Mouse (Mus musculus) testis, postnatal 10 days (tissue): Measurements from ENCODE around the gene Tbc1d10c.

ENCODE experiments used
- DNase-seq: peaks from one replicate; pipeline ENCODE4 v3.0.0; 2021; ENCODE audit warnings: low spot score

Tbc1d10c gene

DNA sequence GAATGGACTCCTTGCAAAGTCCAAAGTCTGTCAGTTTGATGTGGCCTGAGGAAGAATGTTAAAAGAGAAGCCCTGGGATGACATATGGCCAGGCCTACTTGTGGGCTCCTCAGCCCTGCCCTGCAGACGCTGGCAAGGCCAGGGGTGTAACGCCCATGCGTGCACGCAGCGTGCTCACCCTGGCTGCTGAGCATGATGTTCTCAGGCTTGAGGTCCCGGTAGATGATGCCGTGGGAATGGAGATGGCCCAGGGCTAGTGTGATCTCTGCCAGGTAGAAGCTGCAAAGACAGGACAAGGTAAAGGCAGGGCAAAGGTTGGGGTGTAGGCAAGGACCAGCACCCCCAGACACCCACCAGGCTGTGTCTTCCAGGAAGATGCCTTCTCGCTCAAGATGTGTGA, 32.0 kb downstream of the Tbc1d10c start:
- DNase-seq: no peak

DNA sequence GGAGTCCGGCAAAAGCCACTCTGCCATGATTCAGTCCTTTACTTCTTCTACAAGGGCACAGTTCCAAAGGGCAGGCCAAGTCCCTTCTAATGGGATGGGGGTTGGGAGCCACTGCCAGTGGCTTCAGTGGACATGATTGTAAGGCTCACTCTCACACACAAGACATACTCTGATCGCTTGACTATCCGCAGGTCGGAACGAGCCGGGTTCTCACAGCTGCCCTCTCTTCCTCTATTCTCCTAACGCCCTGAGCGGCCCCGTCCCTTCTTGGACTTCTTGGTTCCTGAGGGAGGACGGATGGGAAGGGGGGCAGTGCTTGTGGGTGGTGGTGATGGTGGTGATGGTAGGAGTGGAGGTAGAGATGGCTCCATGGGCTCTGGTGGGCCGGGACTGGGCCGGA, 34.3 kb downstream of the Tbc1d10c start:
- no peak for DNase-seq

DNA sequence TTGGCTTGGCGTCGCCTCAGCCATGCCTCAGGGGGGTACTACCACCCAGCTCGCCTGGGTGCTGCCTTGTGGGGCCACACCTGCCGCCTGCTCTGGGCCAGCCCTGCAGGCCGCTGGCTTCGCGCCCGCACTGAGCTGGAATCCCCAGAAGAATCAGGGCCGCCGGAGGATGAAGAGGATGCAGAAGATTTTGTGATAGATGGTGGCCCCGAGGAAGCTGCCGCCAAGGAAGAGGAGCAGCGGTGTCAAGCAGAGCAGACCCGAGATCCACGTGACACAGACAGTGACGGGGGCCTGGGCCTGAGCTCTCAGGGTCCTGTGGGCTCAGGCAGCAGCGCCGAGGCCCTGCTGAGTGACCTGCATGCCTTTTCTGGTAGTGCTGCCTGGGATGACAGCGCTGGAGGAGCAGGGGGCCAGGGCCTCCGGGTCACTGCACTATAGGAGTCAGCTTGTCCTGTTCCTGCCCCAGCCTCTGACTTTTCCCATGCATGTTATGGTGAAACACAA, 35.0 kb downstream of the Tbc1d10c start:
- DNase-seq: no peak

DNA sequence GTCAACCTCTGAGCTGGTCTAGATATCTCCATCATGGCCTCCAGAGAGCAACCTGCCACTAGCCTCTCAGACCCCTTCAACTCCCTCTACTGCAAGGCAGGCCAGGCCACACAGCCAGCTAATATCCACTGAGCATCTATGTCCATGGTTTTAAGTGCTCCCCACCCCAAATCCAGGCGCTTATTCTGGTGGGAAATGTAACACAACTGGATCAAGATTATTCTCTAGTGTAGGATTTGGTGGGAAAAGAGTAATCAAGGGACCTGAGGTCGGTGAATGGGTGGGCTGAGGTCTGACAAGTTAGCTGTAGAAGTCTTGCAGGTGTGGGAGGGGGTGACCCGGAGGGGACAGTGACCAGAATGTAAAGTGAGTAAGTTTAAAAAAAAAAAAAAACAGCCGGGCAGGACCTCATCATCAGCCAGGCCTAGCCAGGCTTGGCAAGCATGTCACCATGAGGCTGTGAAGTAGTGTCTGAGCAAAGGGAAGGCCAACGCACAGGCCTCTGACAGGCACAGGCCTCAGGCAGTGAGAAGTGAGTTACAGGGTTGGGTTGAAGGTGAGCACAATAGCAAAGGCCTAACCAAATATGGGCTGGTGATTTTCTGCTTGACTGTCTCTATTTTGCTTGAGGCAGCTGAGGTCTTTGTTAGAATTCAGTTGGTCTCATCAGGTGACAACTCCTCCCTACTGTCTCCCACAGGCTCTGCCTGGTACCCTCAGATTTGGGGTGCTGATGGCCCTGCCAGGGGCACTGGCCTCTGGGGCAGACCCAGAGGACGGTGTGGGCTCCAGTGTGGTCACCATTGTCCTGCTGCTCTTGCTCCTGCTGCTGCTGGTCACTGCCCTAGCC, 35.6 kb downstream of the Tbc1d10c start:
- no peak for DNase-seq

DNA sequence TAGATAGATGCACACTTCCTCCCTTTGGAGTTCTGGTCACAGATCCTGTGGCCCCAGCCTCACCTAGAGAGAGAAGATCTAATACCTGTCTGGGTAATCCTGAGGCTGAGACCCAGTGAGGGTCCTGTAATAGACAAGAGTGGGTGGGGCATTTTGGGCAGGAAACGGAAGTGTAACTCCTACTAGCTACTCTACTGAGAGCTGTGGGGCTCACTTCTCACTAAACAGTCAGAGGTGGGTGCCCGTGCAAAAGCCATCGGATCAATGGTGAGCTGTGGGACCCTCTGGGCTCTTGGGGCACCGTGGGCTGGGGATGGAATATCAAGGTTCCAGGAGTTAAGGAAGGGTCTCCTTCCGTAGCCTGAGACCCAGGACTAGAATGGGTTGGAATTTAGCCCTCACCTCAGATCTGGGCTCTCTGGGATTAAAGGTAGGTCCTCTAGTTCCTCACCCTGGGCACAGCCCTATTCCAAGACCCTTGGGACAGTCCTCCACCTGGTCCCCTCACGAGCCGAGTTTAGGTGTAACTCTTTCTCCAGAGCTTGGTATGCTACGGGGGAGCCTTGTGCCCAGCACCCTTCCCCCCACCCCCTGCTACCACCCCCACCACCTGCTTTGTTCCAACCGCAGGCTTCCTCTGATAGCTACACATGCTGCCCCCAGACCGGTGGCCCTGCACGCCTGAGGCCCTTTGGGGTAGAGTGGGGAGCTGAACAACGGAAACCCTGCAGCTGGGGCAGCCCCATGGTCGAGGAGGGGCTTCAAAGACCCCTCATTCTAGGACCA, 36.5 kb downstream of the Tbc1d10c start:
- no peak for DNase-seq

DNA sequence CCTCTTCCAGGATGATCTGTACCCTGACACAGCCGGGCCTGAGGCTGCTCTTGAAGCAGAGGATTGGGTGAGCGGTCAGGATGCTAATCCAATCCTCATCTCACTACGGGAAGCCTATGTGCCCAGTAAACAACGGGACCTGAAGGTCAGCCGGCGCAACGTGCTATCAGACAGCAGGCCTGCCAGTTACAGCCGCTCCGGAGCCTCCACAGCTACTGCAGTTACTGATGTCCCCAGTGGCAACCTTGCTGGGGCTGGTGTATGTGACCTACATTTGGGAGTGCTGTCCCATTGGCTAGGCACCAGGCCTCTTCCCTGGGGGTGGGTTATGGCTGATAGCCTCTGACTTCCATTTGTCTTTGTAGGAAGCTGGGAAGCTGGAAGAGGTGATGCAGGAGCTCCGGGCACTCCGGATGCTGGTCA, 37.8 kb downstream of the Tbc1d10c start, which contains the start of gene Ptprcap:
Gene Ptprcap (plus strand): TSS at position 373 of the 423 bp plus-strand sequence.
- no peak for DNase-seq

DNA sequence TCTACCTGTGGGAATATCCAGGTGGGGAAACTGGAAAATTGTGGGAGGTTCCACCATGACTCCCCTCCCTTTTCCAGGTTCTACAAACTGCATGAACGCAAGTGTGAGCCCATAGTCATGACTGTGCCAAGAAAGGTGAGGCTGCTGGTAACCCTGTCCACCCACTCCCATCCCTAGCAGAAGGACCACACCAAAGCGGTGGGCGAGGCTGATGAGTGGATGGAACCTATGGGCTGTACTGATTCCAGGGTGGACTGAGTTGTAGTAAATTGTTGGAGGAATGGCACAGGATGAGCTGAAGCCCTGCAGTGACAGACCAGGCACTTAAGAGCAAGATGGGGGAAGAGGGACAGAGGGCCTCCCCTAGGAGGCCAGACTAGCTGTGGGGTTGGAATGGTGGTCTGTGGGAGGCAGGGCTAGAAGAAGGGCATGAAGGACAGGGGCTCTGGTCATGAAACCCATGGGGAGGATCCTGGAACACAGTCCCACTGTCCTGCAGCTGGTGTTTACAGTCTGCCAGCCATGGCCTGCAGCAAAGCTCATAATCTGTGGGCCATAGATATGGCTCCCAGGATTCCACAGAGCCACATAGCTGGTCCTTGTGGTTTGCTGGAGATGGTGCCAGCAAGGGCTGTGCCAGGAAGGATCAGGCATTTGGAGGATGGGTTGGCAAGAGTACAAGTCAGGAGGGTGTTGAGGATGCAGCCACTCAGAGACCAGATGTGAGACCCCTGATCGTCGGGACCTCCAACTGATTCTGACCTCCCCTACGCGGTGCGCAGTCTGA, 38.4 kb downstream of the Tbc1d10c start:
- no peak for DNase-seq

DNA sequence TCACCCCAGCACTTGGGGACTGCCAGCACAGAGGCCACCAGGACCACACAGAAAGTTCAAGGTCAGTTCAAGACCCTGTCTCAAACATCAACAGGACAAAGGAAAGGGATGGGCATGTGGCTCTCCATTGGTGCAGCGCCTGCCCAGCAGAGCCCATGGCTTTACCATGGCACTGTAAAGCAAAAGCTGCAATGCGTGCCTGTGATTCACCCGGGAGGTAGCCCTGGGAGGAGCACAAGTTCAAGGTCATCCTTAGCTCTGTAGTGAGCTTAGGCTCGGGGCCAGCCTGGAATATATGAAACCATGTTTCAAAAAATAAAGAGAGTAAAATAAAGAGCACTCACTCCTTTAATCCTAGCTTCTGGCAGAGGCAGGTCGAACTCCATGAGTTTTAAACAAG, 39.2 kb downstream of the Tbc1d10c start:
- no peak for DNase-seq

DNA sequence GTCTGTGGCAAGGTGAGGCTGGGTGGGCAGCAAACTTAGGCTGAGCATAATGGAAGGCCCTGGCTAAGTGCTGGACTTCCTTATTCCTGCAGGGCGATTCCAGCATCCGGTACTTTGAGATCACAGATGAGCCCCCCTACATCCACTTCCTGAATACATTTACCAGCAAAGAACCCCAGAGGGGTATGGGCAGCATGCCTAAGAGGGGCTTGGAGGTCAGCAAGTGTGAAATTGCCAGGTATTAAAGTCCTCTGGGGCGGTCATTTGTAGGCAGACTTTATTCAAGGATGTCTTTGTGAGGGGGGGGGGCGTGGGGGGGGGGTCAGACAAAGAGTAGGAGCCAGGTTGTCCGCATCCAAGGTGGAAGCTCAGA, 39.6 kb downstream of the Tbc1d10c start:
- no peak for DNase-seq

DNA sequence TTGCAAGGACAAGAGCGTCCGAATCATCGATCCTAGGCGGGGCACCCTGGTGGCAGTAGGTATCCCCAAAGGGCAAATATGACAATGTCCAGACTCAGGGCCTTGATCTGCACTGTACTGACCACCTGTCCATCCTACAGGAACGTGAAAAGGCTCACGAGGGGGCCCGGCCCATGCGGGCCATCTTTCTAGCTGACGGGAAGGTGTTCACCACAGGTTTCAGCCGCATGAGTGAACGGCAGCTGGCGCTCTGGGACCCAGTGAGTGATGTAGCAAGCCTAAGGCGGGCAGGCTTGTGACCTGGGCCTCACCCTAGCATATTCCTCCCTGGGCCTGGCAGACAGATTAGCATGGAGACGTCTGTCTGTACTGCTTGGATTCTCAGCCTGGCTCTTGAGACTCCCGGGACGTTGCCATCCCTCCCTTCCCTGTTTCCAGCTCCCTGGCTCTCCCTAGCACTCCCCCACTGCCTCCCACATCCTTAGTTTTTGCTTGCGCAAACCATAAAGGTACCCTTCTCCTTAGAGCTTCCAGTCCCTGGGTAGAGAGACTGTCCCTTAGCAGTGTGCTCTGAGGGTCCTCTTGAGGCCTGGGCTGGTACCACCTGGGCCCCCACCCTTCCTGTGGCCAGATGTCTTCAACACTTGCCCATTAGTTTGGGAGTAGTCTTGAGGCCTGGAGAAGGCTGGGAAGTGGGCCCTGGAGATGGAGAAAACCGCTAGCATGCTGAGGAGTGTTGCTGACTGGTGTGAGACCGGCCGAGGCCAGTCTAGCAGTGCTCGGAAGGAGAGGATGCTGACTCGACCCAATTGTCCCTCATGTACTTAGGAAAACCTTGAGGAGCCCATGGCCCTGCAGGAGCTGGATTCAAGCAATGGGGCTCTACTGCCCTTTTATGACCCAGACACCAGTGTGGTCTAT, 40.3 kb downstream of the Tbc1d10c start:
- peak; percentile 72 for DNase-seq

DNA sequence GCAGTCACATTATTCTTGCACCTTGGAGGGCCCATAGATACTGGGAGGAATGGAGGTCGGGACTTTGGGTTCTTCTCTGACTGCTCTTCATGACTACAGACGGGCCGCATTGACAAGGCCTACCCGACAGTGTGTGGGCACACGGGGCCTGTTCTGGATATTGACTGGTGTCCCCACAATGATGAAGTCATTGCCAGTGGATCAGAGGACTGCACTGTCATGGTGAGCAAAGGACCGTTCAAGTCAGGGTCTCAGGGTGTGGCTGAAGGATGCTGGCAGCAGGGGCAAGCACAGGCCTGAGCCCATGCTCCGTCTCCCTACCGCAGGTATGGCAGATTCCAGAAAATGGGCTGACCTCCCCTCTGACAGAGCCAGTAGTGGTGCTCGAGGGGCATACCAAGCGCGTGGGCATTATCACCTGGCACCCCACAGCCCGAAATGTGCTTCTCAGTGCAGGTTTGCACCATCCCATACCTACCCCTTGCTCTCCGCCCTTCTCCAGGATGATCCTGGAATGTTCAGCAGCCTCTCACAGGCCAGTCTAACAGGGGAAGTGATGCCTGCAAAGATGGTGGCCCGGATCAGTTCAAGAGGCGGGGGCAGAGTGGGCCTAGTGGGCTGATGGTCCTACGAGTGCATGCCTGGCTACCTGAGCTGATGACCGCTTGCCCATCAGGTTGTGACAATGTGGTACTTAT, 41.2 kb downstream of the Tbc1d10c start:
- no peak for DNase-seq

DNA sequence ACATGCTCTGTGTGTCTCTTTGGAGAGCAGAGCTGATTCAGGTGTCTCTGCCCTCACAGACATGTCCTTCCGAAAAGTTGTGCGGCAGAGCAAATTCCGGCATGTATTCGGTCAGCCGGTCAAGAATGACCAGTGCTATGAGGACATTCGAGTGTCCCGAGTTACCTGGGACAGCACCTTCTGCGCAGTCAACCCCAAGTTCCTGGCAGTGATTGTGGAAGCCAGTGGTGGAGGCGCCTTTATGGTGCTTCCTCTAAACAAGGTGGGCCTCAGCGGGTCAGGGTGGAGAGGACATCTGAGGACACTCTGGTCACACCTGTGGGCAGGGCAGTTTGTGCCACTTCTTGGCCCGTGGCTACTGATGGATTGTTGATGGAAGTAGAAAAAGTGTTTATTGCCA, 41.8 kb downstream of the Tbc1d10c start:
- no peak for DNase-seq

DNA sequence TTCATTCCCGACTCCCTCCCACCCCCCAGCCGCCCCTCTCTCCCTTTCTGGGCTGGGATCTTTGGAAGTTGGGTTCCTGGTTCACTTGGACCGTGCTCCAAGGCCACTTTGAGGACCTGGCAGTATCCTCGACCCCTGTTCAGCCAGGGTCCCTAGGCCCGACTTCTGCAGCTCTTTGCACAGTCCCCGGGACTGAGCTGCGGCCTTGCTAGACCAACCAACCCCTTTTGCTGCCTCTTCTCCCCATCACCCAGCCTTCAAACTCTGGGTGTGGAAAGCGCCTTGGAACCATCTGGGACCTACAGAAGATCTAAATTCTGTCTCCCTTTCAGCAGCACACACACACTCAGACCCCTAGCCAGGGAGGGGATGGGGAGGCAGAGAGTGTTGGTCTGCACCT, 42.3 kb downstream of the Tbc1d10c start:
- no peak for DNase-seq

DNA sequence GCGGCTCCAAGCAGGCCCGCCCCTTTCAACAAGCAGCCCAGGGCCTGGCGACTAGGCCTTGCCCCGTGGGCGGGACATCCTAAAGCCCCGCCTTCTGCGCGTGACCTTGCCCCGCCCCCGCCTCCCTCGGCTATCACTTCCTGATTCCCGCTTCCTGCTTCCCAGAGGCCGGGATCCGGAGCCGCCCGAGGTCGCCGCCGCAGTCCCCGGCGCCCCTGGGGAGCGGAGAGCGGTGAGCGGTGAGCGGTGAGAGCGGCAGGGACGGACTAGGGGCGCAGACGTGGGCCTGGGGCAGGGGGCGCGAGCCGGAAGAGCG, 42.6 kb downstream of the Tbc1d10c start, which contains the start of gene Coro1b:
Gene Coro1b (plus strand): TSS at position 129 of the 316 bp plus-strand sequence.
- DNase-seq: peak; percentile 99

DNA sequence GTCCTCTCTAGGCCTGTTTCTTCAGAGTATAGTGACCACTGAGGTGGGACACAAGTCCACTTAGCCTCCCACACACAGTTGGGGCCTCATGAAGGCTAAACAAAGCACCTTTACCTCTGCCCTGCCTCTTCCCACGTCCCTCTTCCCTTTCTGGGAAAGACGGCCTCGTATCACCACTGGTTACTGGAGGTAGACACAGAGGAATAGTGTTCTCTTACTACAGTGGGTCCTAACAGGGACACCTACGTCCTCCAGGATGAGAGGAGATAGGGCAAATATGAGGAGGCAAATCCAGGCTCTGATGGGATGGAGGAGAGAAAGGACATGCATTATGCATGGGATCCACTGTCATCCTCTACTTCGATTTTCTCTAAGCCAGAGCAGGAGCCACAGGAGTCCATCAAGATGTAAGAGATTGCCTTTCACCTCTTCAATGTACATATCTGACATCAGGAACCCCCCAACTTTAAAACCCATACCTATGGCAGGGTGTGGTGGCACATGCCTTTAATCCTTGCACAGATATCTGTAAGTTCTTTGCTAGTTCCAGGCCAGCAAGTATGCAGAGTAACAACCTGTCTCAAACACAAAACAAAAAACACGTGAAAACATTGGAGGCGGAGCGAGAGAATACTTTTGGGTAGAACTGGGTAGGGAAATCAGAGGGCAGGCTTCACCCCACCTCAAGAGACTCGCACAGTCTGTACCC, 43.1 kb downstream of the Tbc1d10c start:
- no peak for DNase-seq

DNA sequence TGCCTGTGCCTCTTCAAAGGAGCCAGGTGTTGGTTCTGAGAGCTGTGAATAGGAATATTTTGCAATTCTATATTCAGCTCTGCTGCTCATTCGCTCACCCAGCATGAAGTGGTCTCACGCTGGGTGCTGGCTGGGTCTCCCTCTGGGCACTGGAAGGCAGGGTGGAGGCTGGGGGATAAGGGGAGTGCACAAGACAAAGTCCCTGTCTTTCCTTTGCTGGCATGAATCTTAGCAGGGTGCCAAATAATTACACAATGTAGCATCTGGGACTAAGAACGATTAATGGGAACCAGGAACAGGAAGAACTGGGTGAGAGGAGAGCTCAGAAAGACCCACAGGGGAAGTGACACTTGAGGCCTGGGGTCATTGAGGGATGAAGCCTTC, 44.1 kb downstream of the Tbc1d10c start:
- no peak for DNase-seq

DNA sequence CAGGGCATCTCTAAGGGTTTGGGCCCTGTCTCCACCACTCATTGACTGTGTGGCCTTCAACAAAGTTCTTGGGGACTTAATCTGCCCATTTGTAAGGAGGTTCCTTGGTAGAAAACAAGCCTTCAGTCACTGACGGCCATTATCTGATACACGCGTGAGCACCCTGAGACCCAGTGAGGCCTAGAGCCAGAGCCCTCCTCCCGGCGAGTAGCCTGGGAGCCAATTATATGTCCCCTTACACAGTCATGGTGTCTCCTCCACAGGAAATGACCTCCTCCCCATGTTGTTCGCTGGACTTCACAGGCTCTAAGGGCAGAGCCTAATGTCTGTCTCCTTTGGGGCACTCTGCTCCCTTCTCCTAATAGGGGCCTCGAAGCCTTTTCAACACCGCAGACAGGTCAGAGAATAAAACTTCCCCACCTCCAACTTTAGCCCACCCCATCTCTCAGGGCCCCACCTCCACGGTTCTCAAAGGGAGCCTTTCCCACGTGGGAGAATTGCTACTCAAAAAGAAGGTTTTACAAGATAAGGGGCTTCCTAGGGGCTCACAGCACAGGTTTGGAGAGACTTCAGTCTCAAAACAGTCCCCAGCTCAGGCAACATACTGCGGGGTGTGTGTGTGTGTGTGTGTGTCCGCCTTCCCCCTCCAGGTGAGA, 44.6 kb downstream of the Tbc1d10c start:
- DNase-seq: no peak

DNA sequence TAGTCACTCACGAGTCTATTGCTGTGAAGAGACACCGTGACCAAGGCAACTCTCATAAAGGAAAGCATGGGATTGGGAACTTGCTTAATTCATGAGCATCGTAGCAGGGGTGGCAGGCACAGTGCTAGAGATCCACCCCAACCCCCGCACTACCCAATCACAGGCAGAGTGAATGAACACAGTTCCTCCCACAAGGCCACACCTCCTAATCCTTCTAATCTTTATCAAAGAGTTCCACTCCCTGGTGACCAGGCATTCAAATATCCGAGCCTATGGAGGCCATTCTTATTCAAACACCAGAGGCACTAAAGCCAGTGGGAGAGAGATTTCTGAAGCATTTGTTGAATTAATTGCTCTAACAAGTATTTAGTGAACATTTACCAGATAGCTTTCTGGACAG, 45.1 kb downstream of the Tbc1d10c start:
- DNase-seq: no peak
